Mouse (Mus musculus) lung, embryonic 15.5 days (tissue): Measurements from ENCODE around the gene Olfr1358. TPM values are rescaled to one million over a fixed set of nuclear protein-coding genes. Genes with fewer than 3 reads are reported as not detected.
"Not testable (repeated sequence)": the region's sequence is repeated elsewhere in the genome, so short reads cannot be mapped to it uniquely, and the experiment has no call there.

Experiments
- ATAC-seq: fragments of 200-750 bp; cut with Nextera tagmentation; 2 replicates; pipeline ENCODE4 v1.8.0; 2017; ENCODE audit warnings: moderate number of reproducible peaks, borderline replicate concordance; ENCODE audit not compliant: low FRiP score, low TSS enrichment; ENCODE audit errors: extremely low read depth
- H3K27ac ChIP-seq: fragments of 300-500 bp; sonication (generic); 2 replicates; pipeline ENCODE4 v1.5.1; 2015; ENCODE audit warnings: moderate library complexity, mild to moderate bottlenecking, inconsistent platforms
- H3K27me3 ChIP-seq: fragments of 300-500 bp; sonication (generic); 2 replicates; pipeline ENCODE4 v1.6.1; 2015; ENCODE audit warnings: inconsistent platforms
- H3K36me3 ChIP-seq: fragments of 300-500 bp; sonication (generic); 2 replicates; pipeline ENCODE4 v1.6.1; 2015; ENCODE audit warnings: inconsistent platforms
- H3K4me1 ChIP-seq: fragments of 300-500 bp; sonication (generic); 2 replicates; pipeline ENCODE4 v1.6.1; 2015; ENCODE audit warnings: inconsistent platforms
- H3K4me2 ChIP-seq: fragments of 300-500 bp; sonication (generic); 2 replicates; pipeline ENCODE4 v1.6.1; 2015; ENCODE audit warnings: inconsistent platforms, mild to moderate bottlenecking, moderate library complexity
- H3K4me3 ChIP-seq: fragments of 300-500 bp; sonication (generic); 2 replicates; pipeline ENCODE4 v1.5.1; 2015; ENCODE audit warnings: mild to moderate bottlenecking, inconsistent platforms
- H3K9ac ChIP-seq: fragments of 300-500 bp; sonication (generic); 2 replicates; pipeline ENCODE4 v1.6.1; 2015; ENCODE audit warnings: inconsistent platforms
- H3K9me3 ChIP-seq: fragments of 300-500 bp; sonication (generic); 2 replicates; pipeline ENCODE4 v1.6.1; 2016; ENCODE audit warnings: inconsistent platforms
- WGBS: fragments of 180-500 bp; shearing (Covaris S2); methylation state at CpG from one replicate; pipeline ENCODE4 v1.1.7; 2015; 5-methylcytosine and 5-hydroxymethylcytosine counted together
- polyA plus RNA-seq: library from polyadenylated mRNA; unstranded; fragments of >200 nt; fragmentation: Nextera tagmentation; extraction: Ambion mirVana; gene quantifications from 2 replicates; pipeline ENCODE4 v1.2.1, GENCODE M21; 2015

The Olfr1358 gene
- polyA plus RNA-seq, 1 experiment from 2014 or later = not detected

- H3K27me3 ChIP-seq = peaks cover 11% of the 10 kb centered on the region
- peak overlapping the region; percentile 22 for H3K4me3 ChIP-seq
- H3K4me2 ChIP-seq = peak overlapping the region; percentile 60
- ATAC-seq = peak; percentile 78
- H3K9me3 ChIP-seq = no peaks in the 10 kb centered on the region
- no peaks in the 10 kb centered on the region for H3K36me3 ChIP-seq
- H3K27ac ChIP-seq = no peak overlapping the region
- H3K4me1 ChIP-seq = no peaks in the 10 kb centered on the region
- H3K9ac ChIP-seq = peak overlapping the region; percentile 36; the same call in 1 of the 2 replicates
- WGBS = 6% methylated on average over 26 of the region's 26 CpGs
Observed at GRCm38 (mm10) chr10:78487431-78488086, 29.7 kb upstream of the Olfr1358 start.

- Histone ChIP-seq H3K4me2 (no peak overlapping the region), H3K9me3 (no peaks in the 10 kb centered on the region), H3K27ac (no peak overlapping the region), H3K4me1 (no peaks in the 10 kb centered on the region), H3K36me3 (no peaks in the 10 kb centered on the region), H3K4me3 (no peak overlapping the region), H3K27me3 (no peaks in the 10 kb centered on the region), H3K9ac (no peak overlapping the region)
- 72% methylated on average over 6 of the region's 6 CpGs for WGBS
- no peak for ATAC-seq
Observed at GRCm38 (mm10) chr10:78502986-78503733, 14.1 kb upstream of the Olfr1358 start.

GRCm38 (mm10) chr10:78519792-78520191, 2.6 kb downstream of the Olfr1358 start:
- WGBS = 75% methylated on average over 9 of the region's 9 CpGs
- Histone ChIP-seq H3K9ac (no peak overlapping the region), H3K27ac (no peak overlapping the region), H3K27me3 (no peaks in the 10 kb centered on the region), H3K4me2 (no peak overlapping the region), H3K4me3 (no peak overlapping the region), H3K36me3 (no peaks in the 10 kb centered on the region), H3K4me1 (no peaks in the 10 kb centered on the region), H3K9me3 (no peaks in the 10 kb centered on the region)
- no peak for ATAC-seq

- 57% methylated on average over 17 of the region's 17 CpGs for WGBS
- H3K36me3 ChIP-seq = no peaks in the 10 kb centered on the region
- H3K4me1 ChIP-seq = no peaks in the 10 kb centered on the region
Observed at GRCm38 (mm10) chr10:78520260-78521005, 3.2 kb downstream of the Olfr1358 start.

GRCm38 (mm10) chr10:78525071-78525470, 7.8 kb downstream of the Olfr1358 start:
- 57% methylated on average over 3 of the region's 3 CpGs for WGBS
- H3K27me3 ChIP-seq, H3K36me3 ChIP-seq, H3K9me3 ChIP-seq, H3K4me3 ChIP-seq, ATAC-seq, H3K4me2 ChIP-seq, H3K4me1 ChIP-seq, H3K27ac ChIP-seq, H3K9ac ChIP-seq: not testable (repeated sequence)

More at GRCm38 (mm10) chr10:78520260-78521005, 3.2 kb downstream of the Olfr1358 start:
- Histone ChIP-seq H3K4me2 (no peak overlapping the region), H3K4me3 (no peak overlapping the region), H3K27ac (no peak overlapping the region), H3K27me3 (no peaks in the 10 kb centered on the region), H3K9me3 (no peaks in the 10 kb centered on the region), H3K9ac (no peak overlapping the region)
- no peak for ATAC-seq

GRCm38 (mm10) chr10:78525511-78525910, 8.3 kb downstream of the Olfr1358 start:
- H3K27ac ChIP-seq = no peak overlapping the region
- no peaks in the 10 kb centered on the region for H3K36me3 ChIP-seq
- 58% methylated on average over 4 of the region's 4 CpGs for WGBS
- H3K4me3 ChIP-seq = no peak overlapping the region
- ATAC-seq = no peak
- H3K9me3 ChIP-seq = no peaks in the 10 kb centered on the region
- no peaks in the 10 kb centered on the region for H3K4me1 ChIP-seq
- H3K4me2 ChIP-seq = no peak overlapping the region
- H3K27me3 ChIP-seq = no peaks in the 10 kb centered on the region
- no peak overlapping the region for H3K9ac ChIP-seq

GRCm38 (mm10) chr10:78540943-78541342, 23.7 kb downstream of the Olfr1358 start:
- ATAC-seq = no peak
- Histone ChIP-seq H3K4me3 (no peak overlapping the region), H3K4me2 (no peak overlapping the region), H3K9me3 (no peaks in the 10 kb centered on the region), H3K9ac (no peak overlapping the region), H3K27me3 (no peaks in the 10 kb centered on the region), H3K36me3 (no peaks in the 10 kb centered on the region), H3K27ac (no peak overlapping the region), H3K4me1 (no peaks in the 10 kb centered on the region)
- 58% methylated on average over 2 of the region's 2 CpGs for WGBS

- Histone ChIP-seq H3K4me3 (no peak overlapping the region), H3K36me3 (no peaks in the 10 kb centered on the region), H3K9me3 (no peaks in the 10 kb centered on the region), H3K4me2 (no peak overlapping the region), H3K4me1 (no peaks in the 10 kb centered on the region), H3K27me3 (no peaks in the 10 kb centered on the region), H3K9ac (no peak overlapping the region), H3K27ac (no peak overlapping the region)
- 71% methylated on average over 1 of the region's 1 CpGs for WGBS
- ATAC-seq = no peak
Observed at GRCm38 (mm10) chr10:78565070-78565469, 47.8 kb downstream of the Olfr1358 start.

GRCm38 (mm10) chr10:78569191-78569590, 52.0 kb downstream of the Olfr1358 start:
- H3K4me2 ChIP-seq = no peak overlapping the region
- no peak for ATAC-seq
- no peak overlapping the region for H3K27ac ChIP-seq
- H3K27me3 ChIP-seq = no peaks in the 10 kb centered on the region
- 0 out of 2 replicates have a peak, but pooled peaks cover 5% of the 10 kb centered on the region for H3K4me1 ChIP-seq
- H3K9me3 ChIP-seq = no peaks in the 10 kb centered on the region
- no peak overlapping the region for H3K9ac ChIP-seq
- H3K36me3 ChIP-seq = no peaks in the 10 kb centered on the region
- no peak overlapping the region for H3K4me3 ChIP-seq
- WGBS = 62% methylated on average over 3 of the region's 3 CpGs

- no peak for ATAC-seq
- Histone ChIP-seq H3K4me1 (0 out of 2 replicates have a peak, but pooled peaks cover 5% of the 10 kb centered on the region), H3K9me3 (no peaks in the 10 kb centered on the region), H3K4me2 (no peak overlapping the region), H3K27me3 (no peaks in the 10 kb centered on the region), H3K9ac (no peak overlapping the region), H3K4me3 (no peak overlapping the region), H3K27ac (no peak overlapping the region), H3K36me3 (no peaks in the 10 kb centered on the region)
- 49% methylated on average over 3 of the region's 3 CpGs for WGBS
Observed at GRCm38 (mm10) chr10:78569686-78570085, 52.5 kb downstream of the Olfr1358 start.
